Mouse (Mus musculus): Measurements from ENCODE around the gene Dusp1.

DNA sequence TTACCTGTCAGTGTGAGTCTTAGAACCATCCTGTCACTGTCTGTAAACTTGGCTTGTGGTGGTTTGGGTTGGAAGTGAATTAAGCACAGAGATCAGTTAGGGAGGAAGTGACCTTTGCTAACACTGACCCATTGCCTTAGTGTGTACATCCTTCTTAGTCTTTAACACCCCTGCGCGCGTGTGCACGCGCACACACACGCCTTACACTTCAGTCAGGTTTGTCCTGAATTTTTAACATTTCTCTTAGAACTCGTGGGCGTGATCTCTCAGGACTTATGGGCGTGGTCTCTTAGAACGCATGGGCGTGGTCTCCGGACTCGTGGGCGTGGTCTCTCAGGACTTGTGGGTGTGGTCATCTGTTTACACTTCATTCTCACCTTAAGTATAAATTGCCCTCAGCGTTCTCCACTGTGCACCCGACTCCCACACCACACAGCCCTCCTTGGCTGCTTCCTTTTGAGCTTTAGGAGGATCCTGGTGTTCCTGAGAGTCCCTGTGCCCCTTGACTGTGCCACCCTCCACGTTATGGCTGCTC, 39.1 kb upstream of the Dusp1 start:
- no peak for TF ChIP-seq POLR2A (IDR thresholded peaks at IDR 0.05; ENCODE audit: low read depth, low read length)
- TF ChIP-seq CTCF (IDR thresholded peaks at IDR 0.05; ENCODE audit: extremely low read depth, insufficient read length, insufficient replicate concordance, low read depth, low read length): no peak

Data from small intestine, adult 2 months (tissue).